Mouse (Mus musculus) retina, postnatal 1 day (tissue): ENCODE data around the gene Tkt.

ENCODE experiments used
- DNase-seq: peaks from one replicate; pipeline ENCODE4 v3.0.0-alpha.2; 2012

Gene Tkt

GRCm38 (mm10) chr14:30622556-30622955, 74.4 kb downstream of the Tkt start:
- DNase-seq, result no peak
